In genomic region chr3:122418564-122419274, GRCm38 (mm10) we compare ENCODE assay signal across 8 mouse cellular contexts.
DNase-seq lines count a peak whose midpoint lies in the region; ATAC-seq and TF ChIP-seq lines count a peak whose summit lies in the region.

No protein-coding gene starts in this region.

- H3K9me3 ChIP-seq in forebrain, embryonic 12.5 days = no peaks in the 10 kb centered on the region
- no peaks in the 10 kb centered on the region for H3K9me3 ChIP-seq in limb, embryonic 15.5 days
- no peaks in the 10 kb centered on the region for H3K9me3 ChIP-seq in stomach, embryonic 14.5 days (ENCODE audit: control insufficient read depth, low read depth, low read length)

- H3K27ac ChIP-seq in forebrain, embryonic 12.5 days = no peak overlapping the region
- no peak overlapping the region for H3K27ac ChIP-seq in limb, embryonic 15.5 days
- no peak overlapping the region for H3K27ac ChIP-seq in stomach, embryonic 14.5 days (ENCODE audit: low read length)

- TF ChIP-seq POLR2A in lung, adult 2 months (IDR thresholded peaks at IDR 0.05; ENCODE audit: borderline replicate concordance, extremely low read depth, low read depth, low read length) = no peak

- H3K4me1 ChIP-seq in lung, adult 2 months (ENCODE audit: control insufficient read depth, insufficient read depth, low read length) = peaks cover 4% of the 10 kb centered on the region; the same call in 1 of the 2 replicates
- H3K4me1 ChIP-seq in forebrain, embryonic 12.5 days = peaks cover 36% of the 10 kb centered on the region
- H3K4me1 ChIP-seq in limb, embryonic 15.5 days = peaks cover 30% of the 10 kb centered on the region
- H3K4me1 ChIP-seq in stomach, embryonic 14.5 days (ENCODE audit: control insufficient read depth, insufficient read depth, low read length) = peaks cover 4% of the 10 kb centered on the region; the same call in 1 of the 2 replicates

- DNase-seq in lung, adult 2 months = no peak
- no peak for DNase-seq in lung, postnatal 25 days (ENCODE audit: low spot score)
- DNase-seq in right cerebral cortex, postnatal 10 days (ENCODE audit: low spot score in 2 of 2) = no peak
- DNase-seq in right cerebral cortex, postnatal 14 days = no peak
- DNase-seq in adrenal gland, adult 2 months = no peak

- no peak overlapping the region for H3K9ac ChIP-seq in forebrain, embryonic 12.5 days
- H3K9ac ChIP-seq in limb, embryonic 15.5 days = no peak overlapping the region
- H3K9ac ChIP-seq in stomach, embryonic 14.5 days (replicated peaks; ENCODE audit: low read depth, low read length) = no peak overlapping the region

- peak overlapping the region; percentile 86 for H3K4me2 ChIP-seq in forebrain, embryonic 12.5 days
- H3K4me2 ChIP-seq in limb, embryonic 15.5 days = peak overlapping the region; percentile 93
- H3K4me2 ChIP-seq in stomach, embryonic 14.5 days (replicated peaks; ENCODE audit: low read depth, low read length) = peak overlapping the region; percentile 92

- no peak for ATAC-seq in forebrain, embryonic 12.5 days (ENCODE audit: low FRiP score)
- no peak for ATAC-seq in limb, embryonic 15.5 days (ENCODE audit: insufficient number of reproducible peaks, low FRiP score, low TSS enrichment, low read depth)
- ATAC-seq in stomach, embryonic 14.5 days (ENCODE audit: insufficient number of reproducible peaks, insufficient read depth, low FRiP score, low read depth) = no peak

- peaks cover 19% of the 10 kb centered on the region; the same call in 1 of the 2 replicates for H3K27me3 ChIP-seq in forebrain, embryonic 12.5 days
- peaks cover 9% of the 10 kb centered on the region for H3K27me3 ChIP-seq in limb, embryonic 15.5 days
- no peaks in the 10 kb centered on the region for H3K27me3 ChIP-seq in stomach, embryonic 14.5 days (ENCODE audit: control insufficient read depth, insufficient read depth, low read length)

- H3K4me3 ChIP-seq in lung, adult 2 months (replicated peaks; ENCODE audit: extremely low read depth, low read depth, low read length) = peak overlapping the region; percentile 53
- H3K4me3 ChIP-seq in forebrain, embryonic 12.5 days (replicated peaks) = 0 out of 2 replicates have a peak overlapping the region, but pooled peaks have one; percentile 64
- H3K4me3 ChIP-seq in limb, embryonic 15.5 days = peak overlapping the region; percentile 66
- H3K4me3 ChIP-seq in stomach, embryonic 14.5 days (ENCODE audit: low read depth, low read length) = no peak overlapping the region

- TF ChIP-seq CTCF in lung, adult 2 months (IDR thresholded peaks at IDR 0.05; ENCODE audit: insufficient read depth, low read length) = no peak

- no peaks in the 10 kb centered on the region for H3K36me3 ChIP-seq in forebrain, embryonic 12.5 days (replicated peaks)
- H3K36me3 ChIP-seq in limb, embryonic 15.5 days = no peaks in the 10 kb centered on the region
- no peaks in the 10 kb centered on the region for H3K36me3 ChIP-seq in stomach, embryonic 14.5 days (ENCODE audit: control insufficient read depth, insufficient read depth, low read length)

- 35% methylated on average over 16 of the region's 16 CpGs for WGBS in lung, adult 2 months
- 29% methylated on average over 16 of the region's 16 CpGs for WGBS in forebrain, embryonic 12.5 days
- whole genome bisulfite sequencing in limb, embryonic 15.5 days = 34% methylated on average over 16 of the region's 16 CpGs
- 42% methylated on average over 16 of the region's 16 CpGs for WGBS in stomach, embryonic 14.5 days
